Mouse (Mus musculus): Measurements from ENCODE around the gene Flvcr1.

Gene Flvcr1

DNA sequence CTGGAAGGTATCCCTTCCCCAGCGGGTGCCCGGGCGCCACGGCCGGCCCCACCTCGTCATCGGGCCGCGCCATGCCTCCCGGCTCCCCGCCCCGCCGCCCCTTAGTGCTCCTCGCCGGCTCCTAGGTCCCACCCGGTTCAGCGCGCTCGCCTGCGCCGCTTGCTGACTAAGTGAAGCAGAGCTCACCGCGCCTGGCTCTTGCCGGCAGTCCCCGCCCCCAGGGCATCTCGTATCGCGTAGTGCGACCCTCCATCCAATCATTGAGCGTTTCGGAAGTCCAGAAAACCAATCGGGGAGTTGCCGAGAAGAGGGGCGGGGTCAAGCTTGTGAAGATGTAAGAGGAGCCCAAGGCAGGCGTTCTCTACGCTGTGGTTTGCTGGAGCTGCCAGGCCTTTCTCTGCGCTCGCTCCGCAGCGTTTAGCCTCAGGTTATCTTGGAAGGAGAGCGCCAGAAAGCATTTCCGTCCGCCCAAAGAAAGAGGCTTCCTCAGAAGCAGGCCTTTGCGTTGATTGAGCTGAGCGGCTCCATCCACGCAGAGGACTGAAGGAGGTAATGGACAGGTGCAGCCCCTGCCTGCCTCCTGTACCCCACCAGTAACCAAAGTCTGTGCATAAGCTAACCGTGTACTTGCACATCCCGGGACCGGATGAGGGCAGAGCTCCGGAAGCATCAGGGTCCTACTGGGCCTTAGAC lies at the start of gene Flvcr1:
TSS of gene Flvcr1 (minus strand) at position 138 of the 693 bp plus-strand sequence.
- peak; percentile 100 for DNase-seq (ENCODE audit: low read depth, low spot score)

DNA sequence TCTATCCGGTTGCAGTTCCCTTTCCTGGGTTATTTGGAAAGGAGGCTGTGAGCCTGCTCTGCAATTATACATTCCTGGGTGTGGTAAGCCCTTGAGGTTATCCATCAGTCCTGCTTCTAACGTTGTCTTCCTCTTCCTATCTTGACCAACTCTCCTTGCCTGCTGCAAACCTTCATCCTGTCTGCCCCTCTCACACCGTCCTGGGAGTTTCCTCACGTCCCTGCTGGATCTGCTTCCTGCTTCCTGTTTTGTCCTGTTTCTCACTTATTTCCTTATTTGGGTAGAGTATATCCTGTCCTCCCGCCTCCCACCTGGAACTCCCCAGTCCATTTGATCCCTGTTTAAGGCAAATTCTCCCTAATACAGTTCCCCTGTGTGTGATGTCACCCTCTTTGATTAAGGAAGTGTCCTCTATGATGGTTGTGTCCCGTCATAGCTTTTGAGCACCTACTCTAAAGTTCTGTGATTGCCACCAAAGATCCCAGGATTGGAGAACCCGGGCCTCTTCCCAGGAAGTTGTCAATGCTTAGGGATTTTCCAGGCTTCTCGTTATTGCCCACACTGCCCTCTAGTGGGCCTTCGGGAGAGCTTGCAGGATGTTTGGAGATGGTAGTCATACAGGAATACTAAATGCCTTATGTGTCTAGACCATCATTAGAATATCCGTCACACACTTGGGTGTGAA lies 49.4 kb upstream of the Flvcr1 start:
- DNase-seq (ENCODE audit: low read depth, low spot score), result peak; percentile 83

DNA sequence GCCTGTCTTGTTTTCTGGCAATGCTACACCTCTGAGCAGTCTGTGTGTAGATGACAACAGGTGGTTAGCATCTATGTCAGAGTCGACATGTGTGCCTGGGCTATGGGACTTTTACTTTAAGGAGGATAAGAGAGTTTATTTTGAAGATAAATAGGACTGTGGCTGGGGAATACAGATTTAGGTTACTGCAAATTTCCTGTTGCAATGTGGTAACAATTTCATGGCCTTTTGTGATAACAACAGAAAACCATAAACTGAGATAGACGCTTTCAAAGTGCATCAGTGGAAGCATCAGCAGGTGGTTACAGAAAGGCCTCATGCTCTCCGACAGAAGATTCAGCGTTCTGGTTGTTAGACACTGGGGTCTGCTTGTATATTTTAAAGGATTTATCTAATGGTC lies 47.5 kb upstream of the Flvcr1 start:
- DNase-seq (ENCODE audit: low read depth, low spot score), result no peak

DNA sequence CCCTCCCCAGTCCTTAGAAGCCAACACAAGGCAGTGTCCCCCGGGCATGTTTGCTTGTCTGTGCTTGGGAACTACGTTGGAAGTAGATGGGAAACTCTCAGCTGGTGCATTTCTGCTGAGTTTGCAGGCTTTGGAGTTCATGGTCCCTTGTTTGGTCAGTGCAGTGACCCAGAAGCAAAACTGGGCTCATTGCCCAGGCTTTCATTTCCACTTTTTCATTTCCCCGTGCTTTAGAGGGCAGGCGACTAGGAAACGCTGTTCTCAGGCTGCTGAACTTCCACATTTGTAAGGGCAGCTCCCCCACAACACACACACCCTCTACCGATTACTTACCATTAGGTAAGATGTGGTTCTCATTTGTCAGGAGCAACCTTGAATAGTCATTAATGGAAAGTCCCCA lies 47.0 kb upstream of the Flvcr1 start:
- no peak for DNase-seq (ENCODE audit: low read depth, low spot score)

DNA sequence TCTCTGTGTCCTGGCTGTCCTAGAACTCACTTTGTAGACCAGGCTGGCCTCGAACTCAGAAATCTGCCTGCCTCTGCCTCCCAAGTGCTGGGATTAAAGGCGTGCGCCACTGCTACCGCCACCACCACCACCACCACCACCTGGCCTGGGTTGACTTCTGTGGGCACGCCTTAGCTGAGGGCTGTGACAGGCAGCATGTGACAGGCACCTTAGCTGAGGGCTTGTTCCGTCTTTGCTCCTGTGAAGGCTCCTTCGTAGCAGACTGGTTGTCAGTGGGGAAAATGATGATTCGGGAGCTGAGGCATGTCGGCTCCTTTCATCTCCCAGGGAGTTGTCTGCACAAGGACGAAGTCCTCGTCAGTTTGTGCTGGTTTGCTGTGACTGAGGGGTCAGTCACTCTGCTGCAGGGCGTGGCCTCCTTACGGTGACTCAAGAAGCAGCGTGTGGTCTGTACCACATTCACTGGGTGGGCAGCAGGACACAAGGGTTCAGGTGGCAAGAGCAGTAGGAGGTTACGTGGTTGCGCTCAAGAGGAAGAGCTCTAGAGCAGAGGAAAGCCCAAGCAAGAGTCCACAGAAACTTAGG lies 46.5 kb upstream of the Flvcr1 start:
- DNase-seq (ENCODE audit: low read depth, low spot score), result no peak

DNA sequence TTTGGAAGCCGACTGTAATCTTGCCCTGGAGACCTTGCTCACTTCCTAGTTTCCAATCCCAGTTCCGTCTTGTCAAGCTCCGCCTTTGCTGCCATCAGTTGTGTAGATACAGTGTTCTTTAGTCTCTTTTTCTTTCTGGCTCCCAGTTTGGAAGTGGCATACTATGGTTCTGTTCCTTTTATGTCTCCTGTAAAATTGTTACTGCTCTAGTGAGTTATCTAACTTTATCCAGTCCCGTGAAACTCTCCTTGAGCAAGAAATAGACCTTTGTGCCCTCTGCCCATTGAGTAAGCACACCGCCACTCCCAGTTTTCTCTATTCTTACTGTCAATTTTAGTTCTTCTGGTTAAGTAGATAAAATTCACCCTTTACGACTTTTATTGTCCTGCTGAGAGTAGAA lies 45.7 kb upstream of the Flvcr1 start:
- DNase-seq (ENCODE audit: low read depth, low spot score), result no peak

DNA sequence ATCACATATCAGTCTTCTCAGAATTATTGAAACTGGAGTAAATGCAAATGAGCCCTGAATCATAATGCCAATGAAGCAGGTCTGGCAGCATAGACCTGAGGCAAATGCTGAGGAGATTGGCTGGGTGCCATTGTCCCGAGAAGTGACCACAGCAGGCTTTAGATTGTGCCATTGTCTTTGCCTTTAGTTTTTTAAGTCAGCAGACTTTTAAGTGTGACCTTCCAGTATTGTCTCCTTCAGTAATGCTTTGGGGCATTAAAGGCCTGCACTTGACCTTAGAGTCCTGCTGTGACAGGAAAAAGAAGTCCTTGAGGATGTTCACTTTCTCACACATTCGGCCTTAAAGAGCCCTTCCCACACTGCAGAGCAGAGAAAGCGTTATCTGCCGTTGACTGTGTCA lies 44.3 kb upstream of the Flvcr1 start:
- peak; percentile 66 for DNase-seq (ENCODE audit: low read depth, low spot score)

DNA sequence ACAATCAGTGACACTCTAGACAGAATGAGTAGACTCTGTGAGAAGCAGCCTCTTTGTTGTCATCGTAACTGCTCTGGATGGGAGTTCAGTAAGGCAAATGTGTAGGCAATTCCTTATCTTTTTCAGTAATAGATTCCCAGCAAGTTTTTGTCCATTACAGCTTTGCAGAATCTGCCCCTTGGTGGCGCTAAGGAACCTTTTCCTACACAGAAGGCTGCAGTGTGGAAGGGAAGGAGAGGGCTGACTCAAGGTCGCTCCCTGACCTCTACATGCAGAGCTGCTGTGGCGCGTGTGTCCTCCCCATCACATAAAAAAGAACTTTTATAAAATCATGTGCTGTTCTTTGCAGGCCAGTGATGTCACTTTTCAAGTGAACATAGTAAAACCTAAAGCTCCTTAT lies 42.4 kb upstream of the Flvcr1 start:
- peak; percentile 63 for DNase-seq (ENCODE audit: low read depth, low spot score)

DNA sequence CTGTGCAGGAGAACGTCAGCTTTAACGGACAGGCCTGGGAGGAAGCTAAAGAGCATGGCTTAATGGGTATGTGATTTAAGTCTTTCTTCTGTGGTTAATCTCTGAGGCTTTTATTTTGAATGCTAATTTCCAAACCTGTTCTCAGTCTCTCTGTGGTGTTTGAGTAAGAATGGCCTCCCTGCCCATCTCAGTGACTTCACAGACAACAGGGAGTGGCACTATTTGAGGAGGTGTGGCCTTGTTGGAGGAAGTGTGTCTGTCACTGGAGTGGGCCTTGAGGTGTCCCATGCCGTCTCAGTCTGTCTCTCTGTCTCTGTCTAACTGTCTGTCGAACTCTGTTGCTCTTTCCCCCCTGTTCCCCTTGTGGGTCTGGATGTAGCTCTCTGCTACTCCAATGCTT lies 39.2 kb upstream of the Flvcr1 start:
- DNase-seq (ENCODE audit: low read depth, low spot score), result peak; percentile 81

DNA sequence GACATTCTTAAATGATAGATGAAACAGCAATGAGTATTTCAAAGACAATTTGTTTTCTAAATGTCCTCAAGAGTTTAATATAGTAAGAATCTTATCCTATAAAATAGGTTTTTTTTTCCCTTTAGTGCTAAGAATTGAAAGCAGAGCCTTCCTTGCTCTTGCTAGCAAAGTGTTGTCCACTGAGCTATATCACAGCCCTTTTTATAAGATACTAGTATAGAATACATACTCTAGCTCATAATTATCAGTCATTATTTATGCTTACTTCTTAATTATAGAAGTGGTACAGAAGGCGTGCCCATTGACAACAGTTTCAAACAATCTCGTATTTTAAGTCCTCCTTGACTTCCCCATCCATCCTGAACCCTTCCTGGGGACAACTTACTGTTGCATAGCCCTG lies 38.6 kb upstream of the Flvcr1 start:
- DNase-seq (ENCODE audit: low read depth, low spot score), result no peak

DNA sequence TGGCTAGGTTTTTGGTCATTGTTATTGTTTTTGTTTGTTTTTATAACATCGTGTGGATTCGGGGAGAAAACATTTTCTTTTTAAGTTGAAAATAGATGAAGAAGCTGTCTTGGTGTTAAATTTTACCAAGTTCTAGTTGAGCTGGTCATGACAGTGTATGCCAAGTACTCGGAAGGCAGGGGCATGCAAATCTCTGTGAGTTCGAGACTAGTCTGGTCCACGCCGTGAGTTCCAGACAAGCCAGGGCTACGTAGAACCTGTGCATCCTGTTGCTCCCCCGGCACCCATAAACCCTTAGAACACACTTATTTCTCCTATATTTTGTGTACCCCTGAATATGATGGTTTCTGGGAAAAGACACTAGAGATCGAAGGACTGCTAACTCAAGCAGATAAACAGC lies 37.7 kb upstream of the Flvcr1 start:
- DNase-seq (ENCODE audit: low read depth, low spot score), result no peak

DNA sequence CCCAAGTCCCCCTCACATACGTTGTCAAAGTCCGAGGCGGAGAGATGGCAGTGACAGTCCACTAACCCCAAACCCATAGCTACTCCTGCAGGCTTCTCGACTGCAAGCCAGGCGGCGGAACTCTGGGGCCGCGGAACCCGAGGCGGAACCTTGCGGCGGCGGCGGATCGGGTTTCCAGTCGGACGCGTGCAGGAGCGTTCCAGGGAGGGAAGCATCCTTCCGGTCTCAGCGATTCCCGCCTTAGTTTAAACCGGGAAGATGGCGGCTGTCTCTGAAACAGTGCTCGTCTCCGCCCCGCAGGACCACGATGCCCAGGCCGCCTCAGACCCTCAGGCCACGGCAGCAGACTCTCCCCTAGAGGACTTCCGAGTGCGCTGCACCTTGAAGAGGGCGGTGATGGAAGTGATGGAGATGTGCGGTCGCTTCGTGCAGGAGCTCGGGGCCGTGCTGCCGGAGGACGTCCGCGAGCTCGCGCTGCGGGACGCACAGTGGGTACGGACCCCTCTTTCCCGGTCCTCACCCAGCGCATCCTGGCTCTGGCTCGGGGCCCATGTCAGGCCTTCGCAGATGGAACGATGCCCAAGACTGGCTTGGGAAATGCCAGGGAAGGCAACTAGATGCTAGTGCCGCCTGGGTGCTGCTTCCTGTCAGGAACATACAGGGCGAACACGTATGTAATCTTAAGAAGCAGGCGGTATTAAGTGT lies 37.0 kb upstream of the Flvcr1 start, which contains the start of the genes Tatdn3 and Nsl1:
TSS of gene Tatdn3 (minus strand) at position 152 of the 705 bp plus-strand sequence.
TSS of gene Nsl1 (plus strand) at position 232 of the 705 bp plus-strand sequence.
- DNase-seq (ENCODE audit: low read depth, low spot score), result peak; percentile 90

DNA sequence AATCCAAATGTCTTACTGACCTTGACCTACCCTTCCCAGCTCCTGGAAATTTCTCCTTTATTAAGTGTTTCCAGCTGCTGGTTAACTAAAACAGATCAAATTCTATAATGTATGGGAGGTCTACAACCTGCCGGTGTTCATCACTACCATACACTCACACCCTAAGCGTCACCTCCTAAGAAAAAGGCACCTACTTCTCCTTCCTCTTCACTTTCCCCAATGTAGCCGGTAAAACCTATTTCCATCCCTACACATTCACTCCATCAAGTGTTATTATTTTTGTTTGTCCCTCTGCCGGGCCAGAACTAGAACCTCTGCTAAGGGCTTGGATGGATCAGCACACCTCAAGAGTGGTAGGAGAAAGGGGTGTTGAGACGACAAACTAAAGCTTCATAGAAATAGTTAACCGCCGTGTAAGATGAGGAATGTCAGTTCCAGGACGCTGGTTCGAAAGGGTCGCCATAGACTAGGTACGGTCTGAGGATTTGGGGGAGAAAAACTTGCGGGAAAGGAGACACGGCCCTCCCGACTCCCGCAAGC lies 36.4 kb upstream of the Flvcr1 start:
- no peak for DNase-seq (ENCODE audit: low read depth, low spot score)

DNA sequence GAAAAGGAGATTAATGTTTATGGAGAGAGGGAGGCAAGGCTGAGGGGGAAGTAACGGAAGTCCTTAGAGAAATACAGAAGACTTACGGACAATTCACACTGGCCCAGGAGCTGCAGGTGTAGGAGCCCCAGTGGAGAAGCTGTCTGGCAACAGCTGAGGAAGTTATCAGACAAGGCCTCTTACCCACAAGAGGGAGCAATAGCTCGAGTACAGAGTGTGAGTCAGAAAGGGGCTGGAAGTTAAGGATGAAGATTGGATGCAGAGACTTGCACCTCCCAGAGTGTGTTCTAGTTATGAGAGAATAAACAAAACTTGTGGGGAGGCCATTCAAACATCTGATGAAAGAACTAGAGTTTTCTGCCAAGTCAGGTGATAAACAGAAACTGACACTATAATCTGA lies 31.5 kb upstream of the Flvcr1 start:
- peak; percentile 14 for DNase-seq (ENCODE audit: low read depth, low spot score)

DNA sequence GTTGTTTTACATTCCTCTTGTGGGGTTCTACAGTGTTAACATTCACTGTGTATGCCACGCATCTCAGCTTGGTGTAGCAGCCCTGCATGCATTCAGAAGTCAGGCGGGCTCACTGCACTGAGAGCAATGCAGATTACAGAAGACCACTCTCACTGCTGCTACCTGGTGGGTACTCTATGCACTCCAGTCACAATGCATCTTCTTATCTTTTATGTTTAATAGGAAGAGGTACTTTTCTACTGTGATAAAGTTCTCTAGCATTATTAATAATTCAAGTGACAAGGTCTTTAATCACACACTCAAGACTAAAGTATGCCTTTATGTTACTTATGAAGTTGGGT lies 29.5 kb upstream of the Flvcr1 start:
- peak; percentile 22 for DNase-seq (ENCODE audit: low read depth, low spot score)

DNA sequence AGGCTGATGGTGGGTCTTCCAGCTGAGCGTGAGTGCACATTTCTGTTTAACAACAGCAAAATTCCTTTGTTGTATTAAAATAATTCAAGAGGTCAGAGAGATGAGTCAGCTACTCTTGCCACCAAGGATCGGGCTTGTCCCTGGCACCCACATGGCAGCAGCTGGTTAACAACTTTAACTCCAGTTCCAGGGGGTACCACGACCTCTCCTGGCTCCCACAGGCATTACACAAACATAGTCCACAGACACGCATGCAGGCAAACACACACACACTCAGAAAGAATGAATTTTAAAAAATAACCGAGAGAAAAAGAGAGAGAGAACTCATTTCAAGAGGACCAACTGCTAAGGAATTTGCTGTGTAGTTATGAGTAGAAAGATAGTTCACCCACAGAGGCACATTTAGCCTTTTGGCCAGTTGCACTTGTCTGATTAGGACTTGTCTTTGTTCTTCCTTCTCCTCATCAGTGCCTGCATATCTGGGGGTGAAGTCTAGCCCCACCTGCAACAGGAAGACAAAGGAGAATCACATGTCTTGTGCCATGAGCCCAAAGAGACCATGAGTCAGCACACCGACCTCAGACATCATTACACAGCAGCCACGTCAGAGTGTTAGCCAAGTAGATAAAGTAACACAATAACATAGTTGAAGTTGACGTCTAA lies 29.0 kb upstream of the Flvcr1 start:
- no peak for DNase-seq (ENCODE audit: low read depth, low spot score)

DNA sequence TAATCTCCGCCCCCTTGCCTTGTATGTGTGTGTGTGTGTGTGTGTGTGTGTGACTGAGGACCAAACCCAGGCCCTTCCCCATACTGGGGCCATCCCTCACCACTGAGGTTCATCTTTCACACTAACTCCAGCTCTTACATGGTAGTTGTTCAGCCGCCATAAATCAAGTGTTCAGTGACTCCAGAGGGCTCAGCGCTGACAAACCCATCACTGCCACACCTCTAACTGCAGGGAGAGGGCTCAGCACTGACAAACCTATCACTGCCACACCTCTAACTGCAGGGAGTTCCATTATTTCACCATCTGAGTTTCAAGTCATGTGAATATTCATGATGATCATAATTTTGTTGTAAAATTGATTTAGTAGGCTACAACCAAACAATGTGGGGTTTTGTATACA lies 27.6 kb upstream of the Flvcr1 start:
- DNase-seq (ENCODE audit: low read depth, low spot score), result no peak

DNA sequence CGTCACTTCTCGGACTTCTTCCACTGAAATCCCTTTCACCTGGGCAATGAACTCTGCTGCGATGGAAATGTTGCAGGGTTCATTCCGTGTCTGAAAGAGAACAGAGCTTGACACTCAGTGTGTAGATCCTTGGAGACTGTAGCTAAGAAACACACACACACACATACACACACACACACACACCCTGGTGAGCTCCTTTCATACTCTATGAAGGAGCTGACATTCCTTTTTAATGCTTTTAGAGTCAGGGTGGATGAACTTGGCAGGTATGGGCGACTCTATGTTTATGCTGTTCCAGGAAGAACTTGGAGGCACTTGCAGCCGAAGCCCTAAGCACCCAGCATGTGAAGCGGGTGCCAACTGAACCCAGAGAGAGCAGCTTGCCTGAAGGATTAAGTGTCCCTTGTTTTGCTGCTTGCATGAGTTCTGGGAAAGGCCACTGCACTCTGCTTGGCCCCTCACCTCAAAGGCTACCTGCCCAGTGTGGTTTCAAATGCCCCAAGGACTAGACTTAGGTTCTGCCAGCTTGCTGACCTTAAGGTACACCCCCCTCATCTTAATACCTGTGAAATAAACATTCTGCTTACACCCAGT lies 20.4 kb upstream of the Flvcr1 start:
- DNase-seq (ENCODE audit: low read depth, low spot score), result no peak

DNA sequence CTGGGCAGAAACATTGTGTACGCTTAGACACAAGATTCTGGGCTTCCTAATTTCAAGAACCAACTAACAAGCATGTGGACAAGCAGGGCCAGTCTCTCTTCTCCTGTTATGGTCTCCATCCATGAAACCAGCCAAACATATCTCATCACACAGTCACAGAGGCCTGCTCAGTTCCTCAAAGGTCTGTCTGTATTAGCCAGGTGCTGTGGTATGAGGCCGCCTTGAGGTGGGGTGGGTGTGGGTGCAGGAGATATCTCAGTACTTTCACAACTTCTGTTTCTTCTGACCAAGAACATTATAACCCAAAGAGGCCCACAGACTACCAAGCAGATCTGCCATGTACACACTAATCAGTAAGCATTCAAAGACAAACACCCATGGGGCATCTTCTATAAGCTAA lies 19.3 kb upstream of the Flvcr1 start:
- no peak for DNase-seq (ENCODE audit: low read depth, low spot score)

DNA sequence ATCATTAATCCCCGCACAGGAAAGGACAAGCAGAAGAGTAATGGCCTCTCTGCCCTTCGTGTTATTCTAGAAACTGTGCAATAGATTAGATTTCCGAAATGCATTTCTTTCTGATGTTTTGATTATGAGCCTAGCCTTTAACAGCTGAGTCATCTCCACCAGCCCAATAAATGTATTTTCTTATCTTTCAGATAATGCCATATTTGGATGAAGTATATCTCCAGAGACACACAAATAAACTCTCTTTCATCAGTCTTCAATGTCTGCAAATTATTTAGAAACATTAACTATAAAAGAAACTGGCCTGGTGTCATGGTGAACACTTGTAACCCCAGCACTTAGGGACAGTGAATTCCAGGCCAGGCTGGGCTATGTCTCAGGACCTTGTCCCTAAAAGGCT lies 16.7 kb upstream of the Flvcr1 start:
- no peak for DNase-seq (ENCODE audit: low read depth, low spot score)

DNA sequence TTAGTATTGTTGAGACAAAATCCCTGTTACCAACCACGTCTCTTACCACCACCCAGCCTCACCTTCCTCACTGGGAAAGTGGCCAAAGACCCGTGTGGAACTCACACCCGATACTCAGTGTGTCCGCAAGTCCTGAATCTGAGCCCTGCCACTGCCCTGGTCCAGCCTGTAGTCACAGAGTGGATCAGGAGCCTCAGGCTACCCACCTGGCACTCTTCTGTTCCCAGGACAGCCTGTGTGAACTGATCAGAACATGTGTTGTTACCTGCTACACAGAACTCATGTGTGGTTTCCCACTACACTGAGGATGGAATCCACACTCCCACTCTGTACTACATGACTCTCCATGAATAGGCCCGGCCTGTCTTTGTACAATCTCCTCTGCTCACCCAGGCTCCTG lies 16.1 kb upstream of the Flvcr1 start:
- DNase-seq (ENCODE audit: low read depth, low spot score), result no peak

Measured in R1 (cell line).